Comparison of ENCODE assay signal across 13 mouse cellular contexts in genomic region chr6:143592490-143592889, GRCm38 (mm10).
DNase-seq lines count a peak whose midpoint lies in the region; ATAC-seq and TF ChIP-seq lines count a peak whose summit lies in the region.
"Had no signal": no experiment of that assay in that cellular context is flagged by ENCODE, and none has a peak within 500 bp of the region (broad histone marks: within the 10 kb centered on the region; RNA-seq: fewer than 3 reads in every experiment).

No protein-coding gene starts in this region.

- ATAC-seq in CD4-positive, CD25-positive, alpha-beta regulatory T cell, adult 4 months: no peak
- ATAC-seq in stomach, postnatal 0 days (ENCODE audit: low FRiP score, low TSS enrichment): no peak

- intact Hi-C loops in left cerebral cortex, adult 2 months (cut with DNase I): no loop called here

- H3K36me3 ChIP-seq in stomach, postnatal 0 days (ENCODE audit: control insufficient read depth, insufficient read depth, low read length): no peaks in the 10 kb centered on the region
- no peaks in the 10 kb centered on the region for H3K36me3 ChIP-seq in hindbrain, embryonic 10.5 days
- H3K36me3 ChIP-seq: embryonic facial prominence, embryonic 13.5 days; lung, embryonic 15.5 days; stomach, embryonic 15.5 days had no signal

- no peak overlapping the region for H3K4me3 ChIP-seq in left cerebral cortex, adult 2 months
- no peak overlapping the region for H3K4me3 ChIP-seq in stomach, postnatal 0 days (ENCODE audit: low read depth, low read length)
- H3K4me3 ChIP-seq in hindbrain, embryonic 10.5 days: no peak overlapping the region
- H3K4me3 ChIP-seq: embryonic facial prominence, embryonic 13.5 days; lung, embryonic 15.5 days; stomach, embryonic 15.5 days had no signal

- H3K27me3 ChIP-seq in stomach, postnatal 0 days (ENCODE audit: control insufficient read depth, insufficient read depth, low read length): no peaks in the 10 kb centered on the region
- no peaks in the 10 kb centered on the region for H3K27me3 ChIP-seq in hindbrain, embryonic 10.5 days (ENCODE audit: insufficient read depth, poor library complexity, severe bottlenecking)
- H3K27me3 ChIP-seq: lung, embryonic 15.5 days; stomach, embryonic 15.5 days had no signal

- H3K9me3 ChIP-seq in stomach, postnatal 0 days (ENCODE audit: control insufficient read depth, low read length): no peaks in the 10 kb centered on the region
- no peaks in the 10 kb centered on the region for H3K9me3 ChIP-seq in hindbrain, embryonic 10.5 days
- H3K9me3 ChIP-seq: embryonic facial prominence, embryonic 13.5 days; lung, embryonic 15.5 days; stomach, embryonic 15.5 days had no signal

- peak; percentile 25 for DNase-seq in CD4-positive, CD25-positive, alpha-beta regulatory T cell, adult 2 months (ENCODE audit: low read depth, low spot score)
- no peak for DNase-seq in left cerebral cortex, adult 2 months (ENCODE audit: extremely low spot score in 1 of 2, low spot score in 2 of 2)
- DNase-seq in left cerebral cortex, adult 9 months (ENCODE audit: low spot score in 2 of 2): no peak
- peak; percentile 8 for DNase-seq in thymus, postnatal 0 days (ENCODE audit: low spot score)
- no peak for DNase-seq in thymus, adult 18-20 months
- DNase-seq in stomach, postnatal 0 days (ENCODE audit: low spot score): no peak
- DNase-seq in hindbrain, embryonic 10.5 days (ENCODE audit: low spot score): no peak
- DNase-seq: heart, postnatal 4 days; kidney, adult 11 months had no signal

- no peak overlapping the region for H3K4me2 ChIP-seq in stomach, postnatal 0 days (replicated peaks; ENCODE audit: low read depth)
- H3K4me2 ChIP-seq: embryonic facial prominence, embryonic 13.5 days; lung, embryonic 15.5 days; stomach, embryonic 15.5 days had no signal

- TF ChIP-seq CTCF in left cerebral cortex, adult 2 months (IDR thresholded peaks at IDR 0.05): peak; percentile 14
- peak; percentile 55 for TF ChIP-seq CTCF in stomach, postnatal 0 days (IDR thresholded peaks at IDR 0.05; ENCODE audit: low read depth)

- H3K9ac ChIP-seq in stomach, postnatal 0 days (ENCODE audit: low read length): no peak overlapping the region
- H3K9ac ChIP-seq: embryonic facial prominence, embryonic 13.5 days; lung, embryonic 15.5 days; stomach, embryonic 15.5 days had no signal

- H3K4me1 ChIP-seq in stomach, postnatal 0 days (replicated peaks; ENCODE audit: control insufficient read depth, insufficient read depth): no peaks in the 10 kb centered on the region
- no peaks in the 10 kb centered on the region for H3K4me1 ChIP-seq in hindbrain, embryonic 10.5 days (replicated peaks)
- H3K4me1 ChIP-seq: lung, embryonic 15.5 days; stomach, embryonic 15.5 days had no signal

- no peak overlapping the region for H3K27ac ChIP-seq in left cerebral cortex, adult 2 months
- no peak overlapping the region for H3K27ac ChIP-seq in stomach, postnatal 0 days (replicated peaks)
- no peak overlapping the region for H3K27ac ChIP-seq in hindbrain, embryonic 10.5 days
- H3K27ac ChIP-seq: embryonic facial prominence, embryonic 13.5 days; lung, embryonic 15.5 days; stomach, embryonic 15.5 days had no signal

- TF ChIP-seq EP300 in stomach, postnatal 0 days (optimal IDR thresholded peaks at IDR 0.05): no peak

- 85% methylated on average over 3 of the region's 3 CpGs for WGBS in stomach, postnatal 0 days
- 84% methylated on average over 3 of the region's 3 CpGs for WGBS in hindbrain, embryonic 10.5 days

Comparison
In these comparisons a context has a peak if more than half of its experiments do, and no peak if none do; other contexts are left out.
1. DNase-seq: peak in CD4-positive, CD25-positive, alpha-beta regulatory T cell, adult 2 months (single experiment) and thymus, postnatal 0 days (single experiment); none in left cerebral cortex, adult 2 months (0 of 2), left cerebral cortex, adult 9 months (0 of 2), thymus, adult 18-20 months (0 of 2), stomach, postnatal 0 days (single experiment) and hindbrain, embryonic 10.5 days (single experiment).